Mouse (Mus musculus): ENCODE measurements around the gene Fgd6. TPM values are rescaled to one million over a fixed set of nuclear protein-coding genes. Genes with fewer than 3 reads are reported as not detected.

Gene Fgd6
- total RNA-seq, 2 experiments from 2014 or later, result 2.9 to 9.2 TPM

DNA sequence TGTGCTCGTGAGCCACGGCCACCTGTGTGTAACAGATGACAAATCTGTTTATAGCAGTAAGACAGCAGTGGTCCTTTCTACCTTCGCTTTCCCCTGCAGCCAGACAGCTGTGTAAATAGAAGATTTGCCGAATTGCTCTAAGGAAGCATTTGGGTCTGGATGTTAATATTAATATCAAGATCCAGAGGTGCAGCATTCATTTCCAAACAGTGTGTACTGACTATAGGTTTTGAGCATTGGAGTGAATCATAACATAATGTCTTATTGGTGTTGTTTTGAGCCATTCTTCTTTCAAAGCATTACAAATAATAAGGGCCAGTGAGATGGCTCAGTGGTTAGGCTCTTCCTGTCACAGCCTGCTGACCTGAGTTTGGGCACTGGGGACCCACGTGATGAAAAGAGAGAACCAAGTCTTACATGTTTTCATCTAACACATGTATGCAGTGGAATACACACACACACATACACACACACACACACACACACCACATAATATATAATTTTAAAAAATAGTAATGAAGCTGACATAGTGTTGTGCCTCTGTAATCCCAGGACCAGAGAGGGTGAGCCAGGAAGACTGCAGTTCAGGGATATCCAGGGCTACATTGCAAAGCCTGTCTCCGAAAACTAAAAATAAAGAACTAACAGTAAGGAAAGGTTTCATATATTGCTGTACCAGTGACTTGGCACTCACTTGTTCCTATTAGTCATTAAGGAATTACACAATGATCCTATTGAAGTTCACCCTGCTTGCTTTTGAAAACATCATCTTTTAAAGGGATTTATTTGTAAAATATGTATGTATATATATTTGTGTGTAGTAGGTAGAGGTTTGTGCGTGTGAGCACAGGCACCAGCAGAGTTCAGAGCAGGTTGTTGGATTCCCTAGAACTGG lies 2.8 kb downstream of the Fgd6 start:
- ATAC-seq (replicated peaks; ENCODE audit: low FRiP score, low TSS enrichment, poor library complexity, severe bottlenecking), result no peak

DNA sequence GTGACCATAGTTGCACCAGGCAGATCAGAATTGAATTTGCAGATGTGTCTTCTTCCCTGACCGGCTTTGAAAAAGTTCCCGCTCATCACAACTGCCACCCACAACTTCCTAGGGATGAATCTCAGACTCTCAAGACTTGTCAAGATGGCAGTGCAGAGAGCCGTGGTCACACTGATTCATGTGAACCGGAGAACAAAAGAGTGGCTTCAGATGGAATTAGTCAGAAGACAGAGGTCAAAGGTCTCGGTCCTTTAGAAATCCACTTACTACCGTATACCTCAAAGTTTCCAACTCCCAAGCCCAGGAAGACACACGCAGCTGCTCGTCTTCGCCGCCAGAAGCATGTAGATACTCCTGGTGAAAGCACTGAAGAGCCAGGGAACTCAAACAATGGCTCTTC lies 8.1 kb downstream of the Fgd6 start:
- no peak for ATAC-seq (replicated peaks; ENCODE audit: low FRiP score, low TSS enrichment, poor library complexity, severe bottlenecking)

DNA sequence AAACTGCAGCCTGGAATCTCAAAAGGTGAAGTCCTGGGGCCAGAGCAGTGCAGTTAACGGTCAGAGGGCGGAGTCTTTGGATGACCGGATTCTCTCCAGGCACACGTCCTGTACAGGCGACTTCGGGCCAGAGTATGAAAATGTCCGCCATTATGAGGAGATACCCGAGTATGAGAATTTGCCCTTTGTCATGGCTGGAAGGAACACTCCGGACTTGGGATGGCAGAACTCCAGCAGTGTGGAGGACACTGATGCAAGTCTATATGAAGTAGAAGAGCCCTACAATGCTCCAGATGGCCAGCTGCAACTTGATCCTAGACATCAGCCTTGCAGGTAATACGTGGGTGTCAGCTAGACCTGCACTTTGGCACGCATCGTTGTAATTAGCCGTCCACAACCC lies 9.5 kb downstream of the Fgd6 start:
- ATAC-seq (replicated peaks; ENCODE audit: low FRiP score, low TSS enrichment, poor library complexity, severe bottlenecking), result no peak

DNA sequence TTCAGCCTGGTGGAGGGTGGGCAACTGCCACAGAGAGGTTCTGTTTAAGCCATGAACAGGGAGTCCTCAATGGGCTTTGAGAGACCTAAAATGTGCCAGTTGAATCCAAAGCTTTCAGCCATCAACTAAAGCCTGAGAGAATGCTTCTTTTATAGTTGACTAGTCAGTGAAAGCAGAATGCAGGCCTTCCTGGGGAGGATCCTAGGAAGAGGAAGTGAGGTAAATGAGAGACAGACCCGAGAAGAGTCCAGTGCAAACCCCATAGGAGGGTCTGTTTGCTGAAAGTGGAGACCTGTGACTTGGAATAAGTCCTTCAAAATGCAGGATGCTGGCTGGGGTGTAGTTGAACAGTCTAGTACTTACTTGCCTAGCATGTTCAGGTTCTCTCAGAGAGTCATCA lies 11.2 kb downstream of the Fgd6 start:
- no peak for ATAC-seq (replicated peaks; ENCODE audit: low FRiP score, low TSS enrichment, poor library complexity, severe bottlenecking)

DNA sequence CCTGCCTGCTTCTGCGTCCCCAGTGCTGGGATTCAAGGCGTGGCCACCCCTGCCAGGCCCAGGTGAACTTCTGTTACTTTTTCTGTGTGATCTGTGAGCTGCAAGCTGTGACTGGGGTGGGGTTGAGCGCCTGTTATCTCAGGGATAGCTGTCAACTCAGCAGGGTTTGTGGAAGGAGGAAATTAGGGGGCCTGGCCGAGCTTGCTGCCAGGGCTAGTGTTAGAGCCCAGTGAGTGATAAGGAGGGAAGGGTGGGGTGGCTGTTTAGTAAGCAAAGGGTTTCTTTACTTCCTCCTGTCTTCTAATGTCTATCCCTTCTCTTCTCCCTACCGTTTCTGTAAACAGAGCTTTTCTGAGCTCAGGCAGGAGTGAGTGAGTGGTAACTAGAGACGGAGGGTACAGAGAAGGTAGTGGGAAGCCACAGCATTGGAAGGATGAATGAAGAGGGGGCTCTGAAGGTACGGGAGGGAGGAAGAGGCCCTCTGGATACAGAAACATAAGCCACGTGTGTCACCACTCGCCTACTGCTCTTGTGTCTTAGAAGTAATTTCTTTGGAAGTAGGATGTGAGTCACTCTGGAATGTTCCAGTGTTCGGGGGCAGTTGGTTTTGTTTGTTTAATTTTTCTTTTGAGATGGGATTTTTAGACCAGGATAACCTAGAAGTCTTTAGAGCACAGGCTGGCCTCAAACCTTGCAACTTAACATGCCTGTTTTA lies 12.2 kb downstream of the Fgd6 start:
- peak; percentile 99 for ATAC-seq (replicated peaks; ENCODE audit: low FRiP score, low TSS enrichment, poor library complexity, severe bottlenecking)

DNA sequence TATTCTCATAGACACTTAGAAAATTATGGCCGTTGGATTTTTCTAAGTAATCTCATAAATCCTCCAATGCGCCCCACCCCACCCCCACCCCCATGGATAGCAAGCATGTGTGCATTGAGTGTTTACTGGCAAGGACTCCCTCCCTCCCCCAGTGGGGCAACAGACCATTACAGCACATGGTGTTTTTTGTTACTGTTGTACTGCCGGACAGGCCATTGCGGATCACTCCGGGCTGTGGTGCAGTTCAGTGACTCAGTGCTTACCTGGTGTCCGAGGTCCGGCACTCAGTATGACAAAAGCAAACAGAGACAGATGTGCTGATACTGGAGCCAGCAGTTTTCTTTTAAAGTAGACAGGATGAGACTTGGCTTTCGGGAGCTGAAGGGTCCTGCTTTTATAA lies 13.3 kb downstream of the Fgd6 start:
- no peak for ATAC-seq (replicated peaks; ENCODE audit: low FRiP score, low TSS enrichment, poor library complexity, severe bottlenecking)

DNA sequence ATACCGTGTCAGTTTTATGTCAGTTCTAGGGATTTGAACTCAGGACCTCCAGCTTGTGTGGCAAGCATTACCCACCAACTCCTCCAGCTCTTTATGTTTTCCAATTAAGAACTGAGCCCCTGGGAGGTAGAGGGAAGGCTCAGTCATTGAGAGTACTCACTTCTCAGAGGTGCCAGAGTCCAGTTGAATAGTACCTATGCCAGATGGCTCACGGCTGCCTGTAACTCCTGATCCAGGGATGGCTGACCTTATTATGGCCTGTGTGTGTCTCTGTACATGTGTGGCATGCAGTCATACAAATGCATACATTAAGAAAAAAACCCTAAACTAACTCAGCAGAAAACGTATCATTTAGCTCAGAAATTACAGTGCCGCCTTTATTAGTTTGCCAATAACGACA lies 14.9 kb downstream of the Fgd6 start:
- no peak for ATAC-seq (replicated peaks; ENCODE audit: low FRiP score, low TSS enrichment, poor library complexity, severe bottlenecking)

DNA sequence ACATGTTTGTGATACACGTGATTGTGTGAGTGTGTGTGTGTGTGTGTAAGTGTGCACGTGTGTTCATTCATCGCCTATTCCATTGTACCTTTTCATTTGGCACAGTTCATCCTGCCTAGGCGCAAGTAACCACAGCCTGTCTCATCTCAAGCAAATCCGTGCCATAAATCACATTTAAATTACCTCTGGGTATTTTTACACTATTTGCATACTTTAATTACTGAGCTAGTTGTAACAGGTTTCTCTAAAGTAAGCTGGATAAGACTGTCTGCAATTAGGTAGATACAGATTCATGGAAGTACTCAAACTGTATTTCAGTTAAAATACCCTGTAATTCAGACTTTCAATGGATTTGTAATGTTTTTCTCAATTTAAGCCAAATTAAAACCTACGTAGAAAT lies 20.7 kb downstream of the Fgd6 start:
- ATAC-seq (replicated peaks; ENCODE audit: low FRiP score, low TSS enrichment, poor library complexity, severe bottlenecking), result no peak

DNA sequence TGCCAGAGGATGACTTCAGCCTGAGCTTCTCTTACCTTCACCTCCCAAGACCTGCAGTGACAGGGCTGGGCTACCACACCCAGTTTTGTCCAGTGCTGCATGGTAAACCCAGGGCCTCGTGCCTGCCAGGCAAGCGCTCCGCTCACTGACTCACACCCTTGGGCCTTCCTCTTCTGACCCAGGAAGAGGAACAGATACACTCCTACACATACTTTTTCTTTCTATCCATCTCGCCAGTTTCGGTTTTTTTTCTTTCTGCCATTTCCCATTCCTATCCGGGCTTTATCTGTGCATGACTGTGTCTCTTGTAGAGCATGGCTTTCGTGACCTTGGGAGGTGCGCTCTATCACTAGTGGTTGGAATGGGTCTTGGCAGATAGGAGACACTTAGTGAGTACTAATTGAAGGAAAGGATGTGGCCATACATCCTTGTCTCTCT lies 23.8 kb downstream of the Fgd6 start:
- ATAC-seq (replicated peaks; ENCODE audit: low FRiP score, low TSS enrichment, poor library complexity, severe bottlenecking), result peak; percentile 55

DNA sequence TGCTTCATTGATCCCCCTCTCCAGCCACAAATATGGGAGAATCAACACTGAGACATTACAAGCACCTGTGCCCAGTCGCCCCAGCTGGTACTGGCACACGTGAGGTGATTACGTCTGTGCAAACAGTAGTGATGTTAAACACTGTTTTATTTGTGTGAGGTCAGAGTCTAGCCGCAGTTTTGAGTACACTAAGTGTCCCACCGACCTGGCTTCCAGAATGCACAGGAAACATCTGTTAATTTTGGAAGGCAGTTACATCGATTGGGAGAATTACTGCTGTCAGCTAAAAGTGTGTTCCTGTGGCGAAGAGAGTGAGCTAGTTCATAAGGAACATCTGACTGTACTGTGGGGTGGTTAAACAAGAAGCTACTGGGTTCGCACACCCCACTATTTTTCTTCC lies 24.4 kb downstream of the Fgd6 start:
- ATAC-seq (replicated peaks; ENCODE audit: low FRiP score, low TSS enrichment, poor library complexity, severe bottlenecking), result no peak

DNA sequence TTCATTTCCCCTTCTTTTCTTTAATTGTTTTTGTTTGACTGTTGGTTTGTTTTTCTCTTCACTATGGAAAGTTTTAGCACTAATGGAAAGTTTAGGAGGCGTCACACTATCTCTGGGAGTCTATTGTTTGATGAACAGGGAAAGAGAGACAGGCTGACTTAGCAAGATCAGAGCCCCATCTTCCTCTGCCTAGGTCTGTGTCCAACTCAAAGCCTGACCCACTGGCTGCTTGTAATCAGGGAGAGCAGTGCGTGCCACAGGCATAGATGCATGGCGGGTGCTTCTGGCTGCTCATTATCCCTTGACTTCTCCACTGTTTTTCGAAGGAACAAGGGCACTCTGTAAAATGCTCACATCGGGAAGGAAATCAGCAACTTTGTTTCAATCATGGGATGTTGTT lies 26.6 kb downstream of the Fgd6 start:
- no peak for ATAC-seq (replicated peaks; ENCODE audit: low FRiP score, low TSS enrichment, poor library complexity, severe bottlenecking)

DNA sequence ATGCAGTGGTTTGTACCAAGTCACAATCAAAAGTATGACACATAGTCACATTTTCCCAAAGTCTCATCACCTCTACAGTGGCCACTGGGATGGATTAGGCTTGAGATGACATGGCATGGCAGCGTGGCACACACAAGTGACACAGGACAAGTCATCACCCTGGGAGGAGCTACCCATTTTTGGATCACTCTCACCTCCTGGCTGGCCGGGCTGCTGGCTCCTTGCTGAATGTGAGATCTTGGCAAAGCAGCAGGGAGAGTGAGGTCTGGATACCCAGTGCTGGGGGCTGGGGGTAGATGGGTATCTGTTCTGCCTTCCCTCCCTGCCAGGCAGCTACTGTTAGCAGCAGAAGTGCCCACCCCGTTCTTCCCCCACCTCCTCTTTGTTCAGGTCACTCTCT lies 31.1 kb downstream of the Fgd6 start:
- no peak; the same call in 1 of the 2 replicates for ATAC-seq (replicated peaks; ENCODE audit: low FRiP score, low TSS enrichment, poor library complexity, severe bottlenecking)

DNA sequence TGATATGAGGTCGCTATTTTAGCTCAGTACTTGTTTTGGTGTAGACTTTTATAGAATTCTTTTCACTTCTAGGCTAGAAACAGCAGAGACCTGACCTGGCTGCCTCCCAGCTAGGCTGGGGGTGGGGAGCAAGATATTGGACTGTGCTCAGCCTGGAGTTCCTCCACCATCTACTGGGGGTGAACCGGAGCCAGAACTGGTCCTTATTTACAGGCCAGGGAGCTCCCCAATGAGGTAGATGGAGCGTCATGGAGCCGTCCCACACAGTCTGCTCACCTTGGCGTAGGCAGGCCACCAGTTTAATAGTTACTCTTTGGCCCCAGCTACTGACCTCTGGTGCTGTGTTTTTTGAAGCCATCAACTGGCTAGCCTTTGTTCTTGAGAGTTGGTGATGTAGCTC lies 32.9 kb downstream of the Fgd6 start:
- no peak for ATAC-seq (replicated peaks; ENCODE audit: low FRiP score, low TSS enrichment, poor library complexity, severe bottlenecking)

DNA sequence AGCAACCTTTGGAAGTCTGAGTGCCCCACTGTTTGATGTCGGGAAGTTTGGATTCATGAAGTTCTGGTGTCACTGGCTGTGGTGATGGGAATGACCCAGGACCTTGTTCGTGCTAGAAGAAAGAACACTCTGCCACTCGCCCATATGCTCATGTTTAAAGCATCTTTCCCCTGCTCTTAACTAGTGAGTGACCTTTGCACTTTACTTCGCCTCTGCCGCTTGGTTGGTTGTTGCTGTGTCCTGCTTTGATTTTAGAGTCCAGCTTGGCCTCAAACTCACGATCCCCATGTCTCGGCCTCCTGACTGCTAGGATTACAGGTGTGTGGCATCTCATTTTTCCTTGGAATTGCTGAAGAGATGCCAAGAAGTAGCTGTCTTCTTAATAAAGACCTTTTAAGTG lies 35.8 kb downstream of the Fgd6 start:
- ATAC-seq (replicated peaks; ENCODE audit: low FRiP score, low TSS enrichment, poor library complexity, severe bottlenecking), result no peak

DNA sequence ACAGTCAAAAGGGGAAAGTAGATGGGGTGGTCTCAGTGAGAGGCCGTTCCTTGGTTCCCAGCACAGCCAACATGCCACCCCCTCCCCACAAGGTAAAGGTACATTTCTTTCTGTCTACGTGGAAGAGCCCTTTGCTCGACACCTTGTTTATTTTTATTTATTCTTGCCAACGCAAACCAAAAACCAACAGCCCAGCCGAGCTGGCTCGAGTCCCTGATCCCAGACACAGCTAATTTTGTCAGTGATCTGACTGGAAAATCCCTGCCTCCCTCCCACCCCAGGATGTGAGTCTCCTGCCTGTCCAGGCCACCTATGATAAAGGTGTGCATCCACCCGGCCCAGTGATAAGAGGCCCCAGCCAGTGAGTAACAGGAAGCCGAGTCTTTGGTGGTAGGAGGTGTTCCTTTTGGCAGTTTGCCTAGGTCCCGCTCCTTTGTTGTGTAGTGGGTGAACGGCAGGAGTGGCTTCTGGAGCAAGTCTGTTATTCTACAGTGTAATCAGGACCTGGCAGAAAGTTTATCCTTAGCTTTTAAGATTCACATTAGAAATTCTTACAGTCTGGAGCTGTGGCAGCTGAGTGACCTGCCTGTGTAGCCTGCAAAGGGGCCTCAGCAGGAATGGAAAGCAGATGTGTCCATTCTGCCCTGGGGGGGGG lies 36.6 kb downstream of the Fgd6 start:
- ATAC-seq (replicated peaks; ENCODE audit: low FRiP score, low TSS enrichment, poor library complexity, severe bottlenecking), result peak; percentile 85

DNA sequence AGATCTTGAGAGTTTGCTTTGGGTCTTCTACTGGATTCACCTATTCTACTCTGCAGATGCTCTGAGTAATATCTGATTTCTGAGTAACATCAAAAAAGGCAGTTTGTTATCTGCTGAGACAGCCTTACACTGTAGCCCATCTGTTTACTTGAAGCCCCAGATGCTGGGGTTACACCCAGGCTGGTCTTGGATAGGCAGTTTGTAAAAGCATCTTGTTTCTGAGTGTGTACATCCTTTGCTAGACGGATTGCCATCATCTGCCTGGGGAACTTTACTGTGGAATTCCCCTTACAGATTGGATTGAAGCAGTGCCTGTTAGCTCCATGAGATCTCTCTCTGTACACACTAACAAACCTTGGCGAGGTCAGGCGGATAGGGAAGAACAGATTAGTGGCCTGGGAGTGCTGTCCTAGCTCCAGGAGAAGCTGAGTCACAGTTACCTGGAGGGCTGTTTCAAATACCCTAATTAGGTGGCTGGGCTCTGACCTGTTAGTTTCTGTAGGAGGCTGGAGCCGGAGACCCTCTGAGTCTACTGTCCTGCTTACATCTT lies 37.2 kb downstream of the Fgd6 start:
- peak; percentile 89 for ATAC-seq (replicated peaks; ENCODE audit: low FRiP score, low TSS enrichment, poor library complexity, severe bottlenecking)

DNA sequence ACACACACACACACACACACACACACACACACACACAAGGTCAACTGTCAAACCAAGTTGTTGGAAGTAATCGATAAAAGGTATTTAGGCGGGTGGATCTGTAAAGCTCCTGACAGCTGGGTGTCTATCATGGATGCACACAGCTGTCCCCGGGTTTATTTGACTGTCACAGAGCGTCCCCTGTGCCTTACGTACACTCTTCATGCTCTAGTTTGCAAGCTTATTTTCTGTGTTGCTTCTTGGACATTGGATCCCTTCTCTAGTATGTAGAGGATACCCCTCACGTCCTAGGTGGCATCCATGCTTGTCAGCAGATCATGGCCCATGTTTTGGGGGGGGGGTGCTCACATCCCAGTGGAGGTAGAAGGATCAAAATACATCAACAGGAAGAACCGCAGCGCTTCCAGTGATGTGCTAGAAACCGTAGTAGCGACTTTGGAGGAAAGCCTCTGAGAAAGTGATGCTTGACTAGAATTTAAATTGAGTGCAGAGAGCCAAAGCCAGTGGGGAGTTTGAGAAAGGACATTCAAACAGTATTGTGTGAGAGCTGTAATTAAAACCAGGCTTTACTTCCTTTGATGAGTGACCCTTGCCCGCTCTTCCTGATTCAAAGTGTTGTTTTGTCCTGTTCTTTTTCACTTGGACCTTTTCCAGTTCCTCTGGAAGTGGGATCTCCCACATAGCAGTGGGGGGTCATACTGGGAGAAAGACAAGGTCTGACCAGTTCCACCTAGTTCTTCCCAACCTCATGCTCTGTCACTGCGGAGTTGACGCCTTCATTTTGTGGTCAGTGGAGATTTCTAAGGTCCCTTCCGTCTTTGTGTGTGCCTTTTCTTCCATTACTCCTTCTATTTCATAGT lies 41.4 kb downstream of the Fgd6 start:
- no peak for ATAC-seq (replicated peaks; ENCODE audit: low FRiP score, low TSS enrichment, poor library complexity, severe bottlenecking)

DNA sequence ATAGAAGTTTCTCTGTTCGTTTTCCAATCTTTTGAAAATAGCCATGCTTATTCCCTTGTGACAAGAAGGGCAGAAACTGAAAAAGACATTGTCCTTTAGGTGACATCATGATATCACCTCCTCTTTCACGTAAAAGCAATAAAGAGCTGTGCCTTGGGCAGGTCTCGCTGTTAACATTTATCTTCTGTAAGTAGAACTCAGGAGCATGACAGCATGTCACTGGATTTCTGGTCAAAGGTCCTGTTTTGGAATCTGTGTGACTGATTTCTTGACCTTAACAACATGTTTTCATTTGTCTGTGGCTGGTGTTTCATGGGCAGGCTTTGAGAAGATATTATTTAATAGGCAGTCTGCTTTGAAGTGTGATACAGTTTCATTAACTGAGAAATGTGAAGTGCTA lies 44.9 kb downstream of the Fgd6 start:
- no peak for ATAC-seq (replicated peaks; ENCODE audit: low FRiP score, low TSS enrichment, poor library complexity, severe bottlenecking)

DNA sequence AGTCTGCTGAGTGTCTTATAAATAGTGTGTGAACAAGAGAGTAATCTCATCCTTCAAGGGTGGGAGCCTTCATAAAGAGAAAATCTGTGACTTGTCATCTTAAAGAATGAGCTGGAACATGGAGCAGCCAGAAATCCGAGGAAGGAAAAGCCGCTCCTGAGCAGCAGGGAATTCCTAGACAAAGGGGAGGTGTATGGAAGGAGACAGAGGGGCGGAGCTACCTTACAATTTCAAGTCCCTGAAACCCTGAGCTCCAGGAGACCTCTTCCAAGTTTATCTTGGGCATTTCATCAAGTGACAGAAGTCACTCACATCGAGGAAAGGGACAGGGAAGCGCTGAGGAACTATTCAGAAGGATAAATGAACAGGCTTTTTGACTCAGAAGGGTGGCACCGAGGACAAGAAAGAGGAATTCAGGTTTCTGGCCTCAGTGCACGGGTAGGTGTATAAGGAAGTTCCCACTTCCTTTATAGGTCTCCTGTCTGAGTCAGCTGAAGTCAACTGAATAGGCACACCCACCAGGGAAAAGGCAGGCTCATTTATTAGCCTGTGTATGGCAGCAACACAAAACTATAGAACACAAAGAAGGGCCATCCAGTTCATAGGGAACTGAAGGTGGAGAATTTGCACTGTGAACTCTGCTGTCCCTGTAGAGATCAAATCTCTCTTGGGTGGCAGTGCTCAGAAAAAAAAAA lies 46.4 kb downstream of the Fgd6 start:
- no peak for ATAC-seq (replicated peaks; ENCODE audit: low FRiP score, low TSS enrichment, poor library complexity, severe bottlenecking)

Measured in megakaryocyte-erythroid progenitor cell, adult 5-6 weeks (primary cell).